Mouse (Mus musculus): ENCODE data around the gene Prkag2.

DNA sequence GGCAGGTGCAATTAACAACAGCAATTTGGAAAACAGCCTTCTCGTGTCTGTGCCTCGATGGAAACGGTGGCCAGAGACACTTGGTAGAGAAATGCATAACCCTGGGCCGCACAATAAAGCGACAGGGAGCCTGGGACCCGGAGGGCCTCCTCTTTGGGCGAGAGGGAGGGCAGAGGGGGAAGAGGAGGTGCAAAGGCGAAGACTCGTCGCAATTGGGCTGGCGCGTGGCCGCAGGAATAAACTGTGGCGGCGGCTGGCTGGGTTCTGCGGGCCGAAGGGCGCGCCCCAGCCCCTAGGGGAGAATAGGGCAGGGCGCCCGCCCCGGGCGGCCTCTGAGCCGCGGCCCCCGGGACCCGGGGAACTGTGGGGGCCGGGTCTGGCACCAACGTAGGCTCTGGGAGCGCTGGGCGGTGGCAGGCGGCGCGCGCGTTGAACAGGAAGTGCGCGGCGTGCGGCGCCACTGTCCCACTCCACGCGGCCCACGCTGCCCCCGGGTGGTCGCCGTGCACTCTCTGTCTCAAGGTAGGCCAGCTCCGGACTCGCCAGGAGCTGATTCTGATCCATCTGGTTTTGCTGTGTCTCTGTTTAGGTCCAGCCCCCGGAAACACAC is at the start of gene Prkag2:
- peak; percentile 34; the same call in 1 of the 2 replicates for TF ChIP-seq POLR2A (IDR thresholded peaks at IDR 0.05; ENCODE audit: borderline replicate concordance, control insufficient read depth, low read depth, low read length)
- no peak for TF ChIP-seq CTCF (IDR thresholded peaks at IDR 0.05; ENCODE audit: control insufficient read depth, insufficient read depth, low read length)

Data from bone marrow, adult 2 months (tissue).